Mouse (Mus musculus): ENCODE measurements around the gene Lin37. TPM values are rescaled to one million over a fixed set of nuclear protein-coding genes. Genes with fewer than 3 reads are reported as not detected.

The Lin37 gene
- polyA plus RNA-seq, 1 experiment from 2014 or later: 38.6 TPM

DNA sequence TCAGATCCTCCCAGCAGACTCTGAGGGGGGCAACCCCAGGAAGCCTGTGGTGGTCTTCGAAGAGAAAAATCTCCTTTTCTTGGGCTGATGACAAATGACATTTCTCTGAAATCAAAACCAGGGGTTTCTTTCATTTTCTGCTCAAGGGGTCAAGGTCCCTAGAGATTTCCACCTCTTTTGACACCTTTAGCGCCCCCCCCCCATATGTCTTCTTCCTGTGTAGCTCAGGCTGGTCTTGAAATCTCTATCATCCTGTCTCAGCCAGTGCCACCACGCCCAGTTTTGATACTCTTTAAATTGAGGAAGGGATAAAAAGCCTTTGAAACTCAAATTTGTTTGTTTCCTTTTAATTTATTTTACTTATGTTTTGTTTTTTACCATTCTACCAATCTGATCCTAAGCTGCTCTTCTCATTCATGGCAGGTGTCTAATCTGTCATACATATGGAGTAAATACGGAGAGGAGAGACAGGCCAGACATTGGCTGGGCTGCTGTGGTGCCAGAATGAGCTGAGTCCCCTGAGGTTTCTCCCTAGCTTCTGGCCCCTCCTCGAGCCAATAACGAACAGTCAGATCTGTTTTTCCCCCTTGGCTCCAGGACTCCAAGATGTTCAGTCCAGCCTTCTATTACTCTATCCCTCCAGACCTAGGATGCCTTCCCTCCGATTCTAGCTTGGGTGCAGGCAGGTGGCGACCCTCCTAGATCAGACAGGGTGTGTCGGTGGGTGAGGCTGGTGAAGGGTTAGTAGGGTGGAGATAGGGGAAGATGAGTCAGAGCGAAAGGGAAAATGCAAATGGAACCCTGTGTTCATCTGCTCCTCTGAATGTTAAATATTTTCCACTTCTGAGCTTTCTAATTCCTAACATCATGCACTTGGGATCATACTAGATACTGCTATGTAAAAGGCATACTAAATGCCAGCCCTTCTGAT is 34.2 kb upstream of the Lin37 start:
- H3K36me3 ChIP-seq (ENCODE audit: insufficient read depth, low read length): no peaks in the 10 kb centered on the region
- no peaks in the 10 kb centered on the region for H3K27me3 ChIP-seq (replicated peaks; ENCODE audit: insufficient read depth, low read length)
- no peaks in the 10 kb centered on the region for H3K9me3 ChIP-seq (ENCODE audit: low read length)
- H3K9ac ChIP-seq (replicated peaks; ENCODE audit: low read depth): no peak overlapping the region
- 77% methylated on average over 10 of the region's 10 CpGs for WGBS
- peaks cover 2% of the 10 kb centered on the region; the same call in 1 of the 2 replicates for H3K4me1 ChIP-seq (ENCODE audit: insufficient read depth, low read depth, low read length)
- H3K4me2 ChIP-seq (replicated peaks; ENCODE audit: low read depth, low read length): no peak overlapping the region
- DNase-seq (ENCODE audit: low spot score) (no peak), ATAC-seq (no peak)
- H3K4me3 ChIP-seq (ENCODE audit: low read depth, low read length): no peak overlapping the region
- no peak for TF ChIP-seq EP300 (IDR thresholded peaks at IDR 0.05)
- TF ChIP-seq CTCF (IDR thresholded peaks at IDR 0.05): no peak
- H3K27ac ChIP-seq (ENCODE audit: low read length): peak overlapping the region; percentile 47; the same call in 1 of the 2 replicates

DNA sequence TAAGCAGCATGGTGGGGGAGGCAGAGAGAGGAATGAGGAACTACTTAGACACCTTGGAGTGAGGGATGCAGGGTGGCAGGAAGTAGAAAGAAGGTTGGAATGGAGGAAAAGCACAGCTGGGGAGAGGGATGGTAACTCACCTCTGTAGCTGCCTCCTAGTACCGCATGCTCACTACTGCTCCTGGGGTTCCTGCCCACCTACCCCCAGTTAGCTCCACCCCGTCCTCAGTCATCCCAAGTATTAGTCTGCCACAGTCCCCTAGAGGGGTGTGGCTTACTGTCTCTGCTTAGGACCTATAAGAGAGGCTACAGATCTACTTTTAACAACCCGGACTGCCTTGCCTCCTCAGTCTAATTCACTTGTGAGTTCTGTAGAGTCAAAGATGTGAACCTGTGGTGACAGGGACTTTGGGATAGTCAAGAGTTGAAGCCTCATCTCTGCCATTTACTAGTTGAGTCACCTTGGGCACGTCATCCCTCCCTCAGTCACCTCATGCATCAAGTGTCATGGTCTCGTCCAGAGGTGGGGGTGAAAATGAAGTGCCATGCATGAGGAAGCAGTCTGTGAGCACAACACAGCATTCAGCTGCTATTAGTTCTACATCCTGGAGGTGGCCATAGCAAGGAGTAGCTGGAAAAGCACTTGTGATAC is 33.3 kb upstream of the Lin37 start:
- peak overlapping the region; percentile 47 for H3K27ac ChIP-seq (ENCODE audit: low read length)
- H3K9ac ChIP-seq (replicated peaks; ENCODE audit: low read depth): no peak overlapping the region
- WGBS: 23% methylated on average over 5 of the region's 5 CpGs
- TF ChIP-seq CTCF (IDR thresholded peaks at IDR 0.05) (peak; percentile 37), EP300 (IDR thresholded peaks at IDR 0.05) (no peak)
- H3K36me3 ChIP-seq (ENCODE audit: insufficient read depth, low read length): no peaks in the 10 kb centered on the region
- H3K4me2 ChIP-seq (replicated peaks; ENCODE audit: low read depth, low read length): no peak overlapping the region
- no peaks in the 10 kb centered on the region for H3K27me3 ChIP-seq (replicated peaks; ENCODE audit: insufficient read depth, low read length)
- H3K4me3 ChIP-seq (ENCODE audit: low read depth, low read length): no peak overlapping the region
- ATAC-seq: no peak
- no peaks in the 10 kb centered on the region for H3K9me3 ChIP-seq (ENCODE audit: low read length)
- peak; percentile 47 for DNase-seq (ENCODE audit: low spot score)
- 0 out of 2 replicates have a peak, but pooled peaks cover 2% of the 10 kb centered on the region for H3K4me1 ChIP-seq (ENCODE audit: insufficient read depth, low read depth, low read length)

DNA sequence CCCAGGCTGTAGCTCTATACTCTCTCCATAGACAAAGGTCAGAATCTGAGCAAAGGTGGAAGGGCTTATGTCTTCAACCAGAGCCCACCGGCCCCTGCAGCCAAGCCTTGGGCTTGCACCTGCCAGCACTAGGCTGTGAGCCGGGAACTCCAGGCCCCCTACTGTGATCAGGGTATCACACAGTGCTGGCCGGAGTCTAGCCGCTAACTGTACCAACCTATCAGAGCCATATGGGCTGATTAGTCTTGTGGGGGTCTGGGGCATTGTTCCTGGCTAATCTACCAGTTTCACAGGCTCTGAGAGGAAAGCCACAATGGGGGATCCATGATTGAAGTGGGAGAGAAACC is 31.9 kb upstream of the Lin37 start:
- 62% methylated on average over 4 of the region's 4 CpGs for WGBS
- H3K36me3 ChIP-seq (ENCODE audit: insufficient read depth, low read length): no peaks in the 10 kb centered on the region
- no peaks in the 10 kb centered on the region for H3K27me3 ChIP-seq (replicated peaks; ENCODE audit: insufficient read depth, low read length)
- ATAC-seq: no peak
- no peaks in the 10 kb centered on the region for H3K9me3 ChIP-seq (ENCODE audit: low read length)
- peaks cover 4% of the 10 kb centered on the region for H3K4me1 ChIP-seq (ENCODE audit: insufficient read depth, low read depth, low read length)
- no peak overlapping the region for H3K4me3 ChIP-seq (ENCODE audit: low read depth, low read length)
- DNase-seq (ENCODE audit: low spot score): no peak
- H3K27ac ChIP-seq (ENCODE audit: low read length): no peak overlapping the region
- H3K4me2 ChIP-seq (replicated peaks; ENCODE audit: low read depth, low read length): no peak overlapping the region
- H3K9ac ChIP-seq (replicated peaks; ENCODE audit: low read depth): no peak overlapping the region
- TF ChIP-seq EP300 (IDR thresholded peaks at IDR 0.05): no peak
- TF ChIP-seq CTCF (IDR thresholded peaks at IDR 0.05): no peak

DNA sequence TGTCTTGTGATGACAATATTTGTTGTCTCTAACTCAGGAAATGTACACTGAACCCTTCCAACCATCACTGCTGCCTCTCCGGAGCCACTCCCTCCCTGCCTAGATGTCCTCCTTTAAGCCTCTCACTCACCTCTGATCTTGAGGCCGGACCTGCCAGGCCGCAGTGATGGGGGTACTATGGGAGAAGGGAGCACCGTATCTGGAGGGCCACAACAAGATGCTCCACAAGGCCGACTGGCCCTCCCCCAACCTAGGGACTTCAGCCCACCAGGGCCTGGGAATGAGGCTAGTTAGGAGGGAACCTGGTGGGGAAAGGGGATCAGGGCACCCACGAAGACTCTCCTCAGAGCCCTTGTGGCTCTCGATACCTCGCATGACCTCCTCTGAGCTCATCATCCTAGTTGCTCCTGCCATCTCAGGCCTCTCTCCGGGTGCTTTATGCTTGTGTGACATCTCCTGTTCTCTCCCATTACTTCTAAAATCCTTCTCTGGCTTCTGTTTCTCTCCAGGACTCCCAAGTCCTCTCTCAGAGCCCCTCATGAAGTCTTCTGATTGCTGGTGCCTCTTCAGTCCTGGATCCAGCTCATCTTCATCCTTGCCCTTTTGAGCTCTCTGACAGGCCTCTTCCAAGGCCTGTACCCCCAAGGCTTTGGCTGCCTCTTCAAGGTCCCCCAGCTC is 31.4 kb upstream of the Lin37 start:
- DNase-seq (ENCODE audit: low spot score) (no peak), ATAC-seq (no peak)
- no peaks in the 10 kb centered on the region for H3K36me3 ChIP-seq (ENCODE audit: insufficient read depth, low read length)
- H3K4me1 ChIP-seq (ENCODE audit: insufficient read depth, low read depth, low read length): peaks cover 4% of the 10 kb centered on the region
- H3K27ac ChIP-seq (ENCODE audit: low read length): no peak overlapping the region
- TF ChIP-seq CTCF (IDR thresholded peaks at IDR 0.05) (no peak), EP300 (IDR thresholded peaks at IDR 0.05) (no peak)
- H3K9ac ChIP-seq (replicated peaks; ENCODE audit: low read depth): no peak overlapping the region
- H3K9me3 ChIP-seq (ENCODE audit: low read length): no peaks in the 10 kb centered on the region
- H3K4me3 ChIP-seq (ENCODE audit: low read depth, low read length): no peak overlapping the region
- H3K4me2 ChIP-seq (replicated peaks; ENCODE audit: low read depth, low read length): no peak overlapping the region
- 82% methylated on average over 9 of the region's 9 CpGs for WGBS
- H3K27me3 ChIP-seq (replicated peaks; ENCODE audit: insufficient read depth, low read length): no peaks in the 10 kb centered on the region

DNA sequence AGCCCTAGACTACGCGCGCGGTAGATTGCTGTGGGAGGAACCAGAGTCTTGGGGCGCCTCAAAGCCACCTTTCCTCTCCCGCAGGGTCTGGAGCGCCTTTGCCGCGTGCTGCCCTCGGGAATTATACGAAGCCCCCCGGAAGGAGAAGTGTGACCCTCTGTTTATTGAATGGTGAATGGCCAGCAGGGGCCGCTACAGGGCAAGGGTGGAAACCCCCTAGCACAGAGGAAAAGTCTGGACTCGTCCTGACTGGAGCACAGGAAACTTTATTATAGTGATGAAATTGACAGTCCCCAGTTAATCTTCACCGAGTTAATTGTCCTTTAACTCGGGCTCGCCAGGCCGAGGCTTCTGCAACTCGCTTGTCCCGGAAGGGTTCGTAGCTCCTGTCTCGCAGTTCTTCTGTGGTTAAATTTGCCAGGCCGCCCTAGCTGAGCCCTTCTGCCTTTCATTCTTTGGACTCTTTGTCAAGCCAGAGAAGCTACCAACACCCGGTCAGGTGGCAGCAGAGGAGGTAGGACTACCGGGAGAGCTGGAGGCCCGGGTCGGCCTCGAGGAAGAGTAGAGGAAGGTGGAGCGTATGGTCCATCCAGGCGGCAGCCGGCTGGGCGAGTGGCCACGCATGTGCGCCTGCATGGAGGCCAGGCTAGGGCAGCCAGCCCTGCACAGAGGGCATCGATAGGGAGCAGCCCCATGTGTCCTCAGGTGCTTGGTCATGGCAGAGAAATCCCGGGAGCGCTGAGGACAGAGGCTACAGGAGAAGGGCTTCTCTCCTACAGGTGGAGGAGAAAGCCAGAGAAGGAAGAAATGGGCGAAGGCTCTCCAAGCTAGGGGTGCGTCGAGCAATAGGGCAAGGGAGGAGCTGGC is 30.0 kb upstream of the Lin37 start:
- peak; percentile 91 for DNase-seq (ENCODE audit: low spot score)

More for the DNA sequence above, 30.0 kb upstream of the Lin37 start:
- peaks cover 4% of the 10 kb centered on the region for H3K4me1 ChIP-seq (ENCODE audit: insufficient read depth, low read depth, low read length)
- peak overlapping the region; percentile 95 for H3K4me3 ChIP-seq (ENCODE audit: low read depth, low read length)
- H3K36me3 ChIP-seq (ENCODE audit: insufficient read depth, low read length): 0 out of 2 replicates have a peak, but pooled peaks cover 2% of the 10 kb centered on the region
- TF ChIP-seq CTCF (IDR thresholded peaks at IDR 0.05): peak; percentile 94
- peak; percentile 39; the same call in 1 of the 2 replicates for TF ChIP-seq EP300 (IDR thresholded peaks at IDR 0.05)
- no peaks in the 10 kb centered on the region for H3K27me3 ChIP-seq (replicated peaks; ENCODE audit: insufficient read depth, low read length)
- peak overlapping the region; percentile 54 for H3K9ac ChIP-seq (replicated peaks; ENCODE audit: low read depth)
- peak; percentile 56 for ATAC-seq
- WGBS: 20% methylated on average over 40 of the region's 40 CpGs
- H3K4me2 ChIP-seq (replicated peaks; ENCODE audit: low read depth, low read length): peak overlapping the region; percentile 73
- peak overlapping the region; percentile 94 for H3K27ac ChIP-seq (ENCODE audit: low read length)
- H3K9me3 ChIP-seq (ENCODE audit: low read length): no peaks in the 10 kb centered on the region
